8 mouse cellular contexts compared by ENCODE assay signal in genomic region chr11:82890342-82890762, GRCm38 (mm10). TPM values are rescaled to one million over a fixed set of nuclear protein-coding genes. Genes with fewer than 3 reads are reported as not detected.
DNase-seq lines count a peak whose midpoint lies in the region; ATAC-seq lines count a peak whose summit lies in the region.

Rad51d (minus strand) TSS chr11:82890614.

- H3K4me2 ChIP-seq in hindbrain, embryonic 13.5 days, result peak within 1 kb of the TSS; percentile 91

- peak; percentile 97 for DNase-seq in NIH3T3 (ENCODE audit: low read depth)
- DNase-seq in cerebellum, postnatal 10 days, result peak; percentile 97 to 98
- DNase-seq in frontal cortex, postnatal 14 days (ENCODE audit: low spot score in 2 of 2), result peak; percentile 81 to 90
- DNase-seq in layer of hippocampus, postnatal 25 days (ENCODE audit: extremely low spot score in 1 of 2, low spot score in 1 of 2), result peak; percentile 87 to 94
- DNase-seq in lung, postnatal 25 days (ENCODE audit: low spot score), result peak; percentile 94
- DNase-seq in retina, embryonic 14.5 days (ENCODE audit: low spot score), result peak; percentile 97
- peak; percentile 98 for DNase-seq in thymus, postnatal 4 days

- peak within 1 kb of the TSS; percentile 82 for H3K9ac ChIP-seq in hindbrain, embryonic 13.5 days

- under 1% methylated on average over 25 of the region's 26 CpGs for WGBS in hindbrain, embryonic 13.5 days

- no peaks in the 10 kb centered on the region for H3K9me3 ChIP-seq in hindbrain, embryonic 13.5 days

- peak; percentile 92 for ATAC-seq in hindbrain, embryonic 13.5 days (ENCODE audit: low FRiP score)

- H3K36me3 ChIP-seq in hindbrain, embryonic 13.5 days, result no peaks in the 10 kb centered on the region

- H3K27ac ChIP-seq in hindbrain, embryonic 13.5 days, result peak within 1 kb of the TSS; percentile 73

- peak within 1 kb of the TSS; percentile 63 for H3K4me3 ChIP-seq in hindbrain, embryonic 13.5 days

- peaks cover 22% of the 10 kb centered on the region for H3K4me1 ChIP-seq in hindbrain, embryonic 13.5 days (replicated peaks)

- peaks cover 22% of the 10 kb centered on the region; the same call in 1 of the 2 replicates for H3K27me3 ChIP-seq in hindbrain, embryonic 13.5 days

RNA-seq across cellular contexts. Expression of gene Rad51d, which starts in this region (rescaled TPM):
- 12.3 and 13.4 TPM in 2 replicates for polyA plus RNA-seq in hindbrain, embryonic 13.5 days (2015; fragmentation: Nextera tagmentation; extraction: Ambion mirVana)
- 10 to 100 TPM; 15.1 to 17.2 TPM for total RNA-seq in layer of hippocampus, postnatal 25 days (2021)

Comparison
In these comparisons a context has a peak if more than half of its experiments do, and no peak if none do; other contexts are left out.
1. Peak in every context shown above with its lines: DNase-seq, ATAC-seq, H3K4me3 ChIP-seq and H3K27ac ChIP-seq.